Mouse (Mus musculus) erythroblast, embryonic 14.5 days (primary cell): ENCODE measurements at regions not wholly inside any gene's neighbourhood (a gene's known extent, or its start where the extent isn't known, plus 50 kb on each side); places are given as distances from the start of the nearest gene placed in this dataset.

Source experiments
- GATA1 ChIP-seq: IDR thresholded peaks from 2 replicates; pipeline ENCODE4 v1.6.1; 2012; ENCODE audit warnings: low read length, inconsistent platforms, mixed read lengths
- TAL1 ChIP-seq: IDR thresholded peaks from 3 replicates; pipeline ENCODE4 v1.6.1; 2012; ENCODE audit warnings: low read length, inconsistent platforms, mixed read lengths

DNA sequence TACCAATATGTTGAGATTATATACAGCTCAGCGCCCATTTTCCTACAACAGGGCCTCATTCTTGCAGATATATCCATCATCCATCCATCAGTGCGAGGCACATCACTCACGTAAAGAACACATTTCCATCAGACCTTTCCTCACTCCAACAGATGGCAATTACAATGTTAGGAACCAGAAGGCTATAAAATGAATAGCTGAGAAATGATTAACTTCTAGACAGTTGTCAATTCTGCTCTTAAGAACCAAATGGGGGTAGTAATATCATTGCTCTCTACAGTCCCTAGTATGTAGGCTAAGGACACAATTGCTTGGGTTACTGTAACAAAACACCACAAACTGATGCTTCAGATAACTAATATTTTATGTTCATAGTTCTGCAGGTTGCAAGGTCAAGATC is 176.1 kb upstream of the Sash1 start:
- no peak for TF ChIP-seq GATA1
- TF ChIP-seq TAL1: no peak
